Mouse (Mus musculus): ENCODE results near the gene Arl11.

- TF ChIP-seq CTCF (IDR thresholded peaks at IDR 0.05), result no peak
- no peak for TF ChIP-seq EP300 (IDR thresholded peaks at IDR 0.05)
Observed at GRCm38 (mm10) chr14:61274414-61275198, 34.9 kb upstream of the Arl11 start.
